Mouse (Mus musculus): ENCODE data around the gene Cd63. TPM values are rescaled to one million over a fixed set of nuclear protein-coding genes. Genes with fewer than 3 reads are reported as not detected.
A peak's percentile ranks its signal among the peaks of the same experiment; 100 is the strongest.

Cd63 gene
- polyA plus RNA-seq, 1 experiment from 2014 or later = 1,128 TPM

GRCm38 (mm10) chr10:128909567-128910028, 8.8 kb downstream of the Cd63 start:
- peak overlapping the region; percentile 98 for H3K27ac ChIP-seq
- peak overlapping the region; percentile 95 for H3K4me3 ChIP-seq
- ATAC-seq (ENCODE audit: insufficient number of reproducible peaks, low FRiP score, low TSS enrichment, low read depth) = peak; percentile 90
- H3K4me2 ChIP-seq = peak overlapping the region; percentile 80
- no peaks in the 10 kb centered on the region for H3K9me3 ChIP-seq
- H3K27me3 ChIP-seq = no peaks in the 10 kb centered on the region
- H3K36me3 ChIP-seq = peaks cover 22% of the 10 kb centered on the region
- peaks cover 40% of the 10 kb centered on the region for H3K4me1 ChIP-seq
- under 1% methylated on average over 38 of the region's 41 CpGs for WGBS
- peak overlapping the region; percentile 98 for H3K9ac ChIP-seq

- Histone ChIP-seq H3K9ac (peak overlapping the region; percentile 98), H3K36me3 (peaks cover 29% of the 10 kb centered on the region), H3K4me1 (peaks cover 40% of the 10 kb centered on the region), H3K27me3 (no peaks in the 10 kb centered on the region), H3K27ac (peak overlapping the region; percentile 98), H3K4me3 (peak overlapping the region; percentile 95), H3K9me3 (no peaks in the 10 kb centered on the region), H3K4me2 (peak overlapping the region; percentile 80)
- peak; percentile 36 for ATAC-seq (ENCODE audit: insufficient number of reproducible peaks, low FRiP score, low TSS enrichment, low read depth)
- under 1% methylated on average over 60 of the region's 66 CpGs for WGBS
Observed at GRCm38 (mm10) chr10:128910066-128910841, 9.5 kb downstream of the Cd63 start.

- WGBS = 77% methylated on average over 6 of the region's 6 CpGs
- H3K27ac ChIP-seq = peak overlapping the region; percentile 98
- no peaks in the 10 kb centered on the region for H3K9me3 ChIP-seq
- H3K9ac ChIP-seq = peak overlapping the region; percentile 39; the same call in 1 of the 2 replicates
- H3K27me3 ChIP-seq = no peaks in the 10 kb centered on the region
- peaks cover 40% of the 10 kb centered on the region for H3K4me1 ChIP-seq
- H3K4me3 ChIP-seq = peak overlapping the region; percentile 95
- no peak for ATAC-seq (ENCODE audit: insufficient number of reproducible peaks, low FRiP score, low TSS enrichment, low read depth)
- peaks cover 39% of the 10 kb centered on the region for H3K36me3 ChIP-seq
- peak overlapping the region; percentile 80 for H3K4me2 ChIP-seq
Observed at GRCm38 (mm10) chr10:128911430-128911829, 10.6 kb downstream of the Cd63 start.

- no peaks in the 10 kb centered on the region for H3K27me3 ChIP-seq
- H3K4me3 ChIP-seq = peak overlapping the region; percentile 95
- WGBS = 66% methylated on average over 4 of the region's 4 CpGs
- H3K9me3 ChIP-seq = no peaks in the 10 kb centered on the region
- H3K27ac ChIP-seq = no peak overlapping the region
- H3K4me2 ChIP-seq = no peak overlapping the region
- no peak for ATAC-seq (ENCODE audit: insufficient number of reproducible peaks, low FRiP score, low TSS enrichment, low read depth)
- peaks cover 48% of the 10 kb centered on the region for H3K36me3 ChIP-seq
- H3K9ac ChIP-seq = no peak overlapping the region
- peaks cover 40% of the 10 kb centered on the region for H3K4me1 ChIP-seq
Observed at GRCm38 (mm10) chr10:128912268-128912667, 11.5 kb downstream of the Cd63 start.

GRCm38 (mm10) chr10:128912791-128913190, 12.0 kb downstream of the Cd63 start:
- no peak for ATAC-seq (ENCODE audit: insufficient number of reproducible peaks, low FRiP score, low TSS enrichment, low read depth)
- Histone ChIP-seq H3K4me2 (no peak overlapping the region), H3K27me3 (no peaks in the 10 kb centered on the region), H3K4me1 (peaks cover 40% of the 10 kb centered on the region), H3K4me3 (no peak overlapping the region), H3K27ac (peak overlapping the region; percentile 60), H3K9me3 (no peaks in the 10 kb centered on the region), H3K9ac (no peak overlapping the region), H3K36me3 (peaks cover 53% of the 10 kb centered on the region)
- 63% methylated on average over 4 of the region's 4 CpGs for WGBS

- 8% methylated on average over 5 of the region's 5 CpGs for WGBS
- Histone ChIP-seq H3K9me3 (no peaks in the 10 kb centered on the region), H3K27me3 (no peaks in the 10 kb centered on the region), H3K36me3 (peaks cover 57% of the 10 kb centered on the region), H3K4me3 (no peak overlapping the region), H3K4me2 (no peak overlapping the region), H3K4me1 (peaks cover 40% of the 10 kb centered on the region), H3K27ac (peak overlapping the region; percentile 60), H3K9ac (no peak overlapping the region)
- no peak for ATAC-seq (ENCODE audit: insufficient number of reproducible peaks, low FRiP score, low TSS enrichment, low read depth)
Observed at GRCm38 (mm10) chr10:128913219-128913618, 12.4 kb downstream of the Cd63 start.

GRCm38 (mm10) chr10:128913696-128914095, 12.9 kb downstream of the Cd63 start:
- 84% methylated on average over 12 of the region's 12 CpGs for WGBS
- H3K27me3 ChIP-seq = no peaks in the 10 kb centered on the region
- H3K4me3 ChIP-seq = no peak overlapping the region
- H3K27ac ChIP-seq = no peak overlapping the region
- peaks cover 60% of the 10 kb centered on the region for H3K36me3 ChIP-seq
- H3K9ac ChIP-seq = no peak overlapping the region
- peaks cover 40% of the 10 kb centered on the region for H3K4me1 ChIP-seq
- H3K4me2 ChIP-seq = no peak overlapping the region
- H3K9me3 ChIP-seq = no peaks in the 10 kb centered on the region
- ATAC-seq (ENCODE audit: insufficient number of reproducible peaks, low FRiP score, low TSS enrichment, low read depth) = no peak

GRCm38 (mm10) chr10:128915550-128915949, 14.8 kb downstream of the Cd63 start:
- ATAC-seq (ENCODE audit: insufficient number of reproducible peaks, low FRiP score, low TSS enrichment, low read depth) = no peak
- Histone ChIP-seq H3K4me1 (peaks cover 50% of the 10 kb centered on the region), H3K4me3 (no peak overlapping the region), H3K36me3 (peaks cover 60% of the 10 kb centered on the region), H3K27me3 (no peaks in the 10 kb centered on the region), H3K9ac (no peak overlapping the region), H3K4me2 (no peak overlapping the region), H3K9me3 (no peaks in the 10 kb centered on the region), H3K27ac (no peak overlapping the region)
- WGBS = 92% methylated on average over 2 of the region's 2 CpGs

- Histone ChIP-seq H3K36me3 (peaks cover 56% of the 10 kb centered on the region), H3K4me1 (peaks cover 50% of the 10 kb centered on the region), H3K27ac (no peak overlapping the region), H3K9ac (no peak overlapping the region), H3K27me3 (no peaks in the 10 kb centered on the region), H3K4me3 (no peak overlapping the region), H3K9me3 (no peaks in the 10 kb centered on the region), H3K4me2 (no peak overlapping the region)
- WGBS = 78% methylated on average over 3 of the region's 3 CpGs
- ATAC-seq (ENCODE audit: insufficient number of reproducible peaks, low FRiP score, low TSS enrichment, low read depth) = no peak
Observed at GRCm38 (mm10) chr10:128916665-128917064, 15.9 kb downstream of the Cd63 start.

GRCm38 (mm10) chr10:128917400-128917799, 16.6 kb downstream of the Cd63 start:
- H3K4me1 ChIP-seq = peaks cover 50% of the 10 kb centered on the region
- H3K4me2 ChIP-seq = no peak overlapping the region
- H3K9ac ChIP-seq = no peak overlapping the region
- no peaks in the 10 kb centered on the region for H3K27me3 ChIP-seq
- H3K9me3 ChIP-seq = no peaks in the 10 kb centered on the region
- H3K4me3 ChIP-seq = no peak overlapping the region
- H3K36me3 ChIP-seq = peaks cover 56% of the 10 kb centered on the region
- 90% methylated on average over 6 of the region's 6 CpGs for WGBS
- no peak overlapping the region for H3K27ac ChIP-seq
- ATAC-seq (ENCODE audit: insufficient number of reproducible peaks, low FRiP score, low TSS enrichment, low read depth) = no peak

- ATAC-seq (ENCODE audit: insufficient number of reproducible peaks, low FRiP score, low TSS enrichment, low read depth) = no peak
- Histone ChIP-seq H3K27ac (peak overlapping the region; percentile 67), H3K4me1 (peaks cover 50% of the 10 kb centered on the region), H3K36me3 (peaks cover 51% of the 10 kb centered on the region), H3K4me2 (no peak overlapping the region), H3K9me3 (no peaks in the 10 kb centered on the region), H3K4me3 (no peak overlapping the region), H3K27me3 (no peaks in the 10 kb centered on the region), H3K9ac (no peak overlapping the region)
- WGBS = 69% methylated on average over 7 of the region's 7 CpGs
Observed at GRCm38 (mm10) chr10:128918246-128918645, 17.5 kb downstream of the Cd63 start.

GRCm38 (mm10) chr10:128919203-128919631, 18.4 kb downstream of the Cd63 start:
- no peak overlapping the region for H3K9ac ChIP-seq
- ATAC-seq (ENCODE audit: insufficient number of reproducible peaks, low FRiP score, low TSS enrichment, low read depth) = no peak
- no peak overlapping the region for H3K4me3 ChIP-seq
- H3K4me1 ChIP-seq = peaks cover 49% of the 10 kb centered on the region
- no peak overlapping the region for H3K4me2 ChIP-seq
- H3K36me3 ChIP-seq = peaks cover 41% of the 10 kb centered on the region
- no peaks in the 10 kb centered on the region for H3K9me3 ChIP-seq
- H3K27me3 ChIP-seq = no peaks in the 10 kb centered on the region
- H3K27ac ChIP-seq = peak overlapping the region; percentile 67
- 30% methylated on average over 6 of the region's 6 CpGs for WGBS
